Comparison of ENCODE assay signal across 8 mouse cellular contexts in genomic region chr2:132701451-132701886, GRCm38 (mm10). TPM values are rescaled to one million over a fixed set of nuclear protein-coding genes. Genes with fewer than 3 reads are reported as not detected.
A peak's percentile ranks its signal among the peaks of the same experiment; 100 is the strongest.
DNase-seq lines count a peak whose midpoint lies in the region; ATAC-seq lines count a peak whose summit lies in the region.

No protein-coding gene starts in this region.

- ATAC-seq in common myeloid progenitor, adult 5-6 weeks (replicated peaks; ENCODE audit: low read depth, poor library complexity, severe bottlenecking), result peak; percentile 79
- ATAC-seq in limb, embryonic 15.5 days (ENCODE audit: insufficient number of reproducible peaks, low FRiP score, low TSS enrichment, low read depth), result 0 out of 2 replicates have a peak, but pooled peaks have one; percentile 65
- ATAC-seq in midbrain, embryonic 16.5 days, result peak; percentile 83

- peak; percentile 83 to 84 for DNase-seq in B cell, adult 2 months
- peak; percentile 93 for DNase-seq in ZHBTc4 (ENCODE audit: low read depth, low spot score)
- peak; percentile 60 for DNase-seq in gastrocnemius, postnatal 14 days
- peak; percentile 36 to 67 for DNase-seq in kidney, adult 8-10 months
- peak; percentile 85 for DNase-seq in splenic B cell, adult 2 months (ENCODE audit: low read depth, low spot score)

- intact Hi-C loops in gastrocnemius, postnatal 14 days (cut with DNase I; ENCODE audit: low total_unique reads), result loop anchor here (5.0 to 10.0 kb wide), 2 partner anchors 127 to 184 kb away; no protein-coding TSS in a partner anchor

- peaks cover 9% of the 10 kb centered on the region; the same call in 1 of the 2 replicates for H3K36me3 ChIP-seq in limb, embryonic 15.5 days
- H3K36me3 ChIP-seq in midbrain, embryonic 16.5 days (ENCODE audit: control insufficient read depth, insufficient read depth, low read length), result peaks cover 3% of the 10 kb centered on the region
- H3K36me3 ChIP-seq in splenic B cell, adult 2 months (ENCODE audit: control insufficient read depth, insufficient read depth, low read length, poor library complexity, severe bottlenecking), result no peaks in the 10 kb centered on the region

- no peaks in the 10 kb centered on the region for H3K27me3 ChIP-seq in limb, embryonic 15.5 days
- no peaks in the 10 kb centered on the region for H3K27me3 ChIP-seq in midbrain, embryonic 16.5 days (ENCODE audit: control insufficient read depth, insufficient read depth, low read depth, low read length)
- H3K27me3 ChIP-seq in splenic B cell, adult 2 months (ENCODE audit: control insufficient read depth, insufficient read depth, low read length, poor library complexity, severe bottlenecking), result no peaks in the 10 kb centered on the region

- no peaks in the 10 kb centered on the region for H3K4me1 ChIP-seq in limb, embryonic 15.5 days
- no peaks in the 10 kb centered on the region for H3K4me1 ChIP-seq in midbrain, embryonic 16.5 days (ENCODE audit: control insufficient read depth, insufficient read depth, low read length)

- WGBS in limb, embryonic 15.5 days, result 15% methylated on average over 7 of the region's 7 CpGs
- 18% methylated on average over 7 of the region's 7 CpGs for WGBS in midbrain, embryonic 16.5 days

- no peak overlapping the region for H3K4me3 ChIP-seq in limb, embryonic 15.5 days
- H3K4me3 ChIP-seq in midbrain, embryonic 16.5 days (ENCODE audit: low read depth, low read length), result no peak overlapping the region

- no peaks in the 10 kb centered on the region for H3K9me3 ChIP-seq in limb, embryonic 15.5 days
- no peaks in the 10 kb centered on the region for H3K9me3 ChIP-seq in midbrain, embryonic 16.5 days (replicated peaks; ENCODE audit: control insufficient read depth, low read length, poor library complexity, severe bottlenecking)

- H3K9ac ChIP-seq in limb, embryonic 15.5 days, result no peak overlapping the region
- H3K9ac ChIP-seq in midbrain, embryonic 16.5 days (ENCODE audit: low read depth, low read length), result no peak overlapping the region

- H3K27ac ChIP-seq in limb, embryonic 15.5 days, result no peak overlapping the region
- H3K27ac ChIP-seq in midbrain, embryonic 16.5 days (ENCODE audit: low read length), result no peak overlapping the region

- H3K4me2 ChIP-seq in limb, embryonic 15.5 days, result no peak overlapping the region
- H3K4me2 ChIP-seq in midbrain, embryonic 16.5 days (ENCODE audit: low read length), result no peak overlapping the region

RNA-seq across cellular contexts. Expression of gene Shld1, which starts 14.7 kb away (rescaled TPM):
- 2.4 and 5.5 TPM in 2 replicates for total RNA-seq in common myeloid progenitor, adult 5-6 weeks (2017)
- total RNA-seq in gastrocnemius, postnatal 14 days (2021), result 1 to 10 TPM; 3.1 to 3.2 TPM
- 14.0 and 16.9 TPM in 2 replicates for polyA plus RNA-seq in limb, embryonic 15.5 days (2015; fragmentation: Nextera tagmentation; extraction: Ambion mirVana)
- 20.6 and 21.7 TPM in 2 replicates for polyA plus RNA-seq in midbrain, embryonic 16.5 days (2015; fragmentation: Nextera tagmentation; extraction: Ambion mirVana)
